Comparison of ENCODE assay signal across 22 mouse cellular contexts in the genomic region with DNA sequence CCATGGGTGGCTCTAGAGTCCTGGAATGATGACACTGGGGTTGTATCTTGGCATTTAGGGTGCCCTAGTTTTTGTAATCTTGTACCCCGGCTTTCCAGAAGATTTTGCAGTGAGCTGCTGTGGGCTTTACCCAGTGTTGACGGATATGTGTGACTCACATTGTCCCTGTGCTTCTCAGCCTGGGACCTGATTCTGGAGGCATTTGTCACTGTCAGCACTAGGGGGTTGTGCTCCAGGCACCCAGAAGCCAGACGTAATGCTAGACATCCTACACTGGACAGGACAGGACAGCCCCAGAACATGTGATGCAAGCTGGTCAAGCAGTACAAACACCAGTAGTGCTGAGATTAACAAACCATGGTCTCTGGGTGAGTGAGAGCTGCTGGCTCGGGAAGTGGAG.
DNase-seq lines count a peak whose midpoint lies in the region; ATAC-seq lines count a peak whose summit lies in the region.
"Had no signal": no experiment of that assay in that cellular context is flagged by ENCODE, and none has a peak within 500 bp of the region (broad histone marks: within the 10 kb centered on the region; RNA-seq: fewer than 3 reads in every experiment).

No protein-coding gene starts in this region.

- H3K27ac ChIP-seq in heart, embryonic 16.5 days (ENCODE audit: low read length), result no peak overlapping the region
- no peak overlapping the region for H3K27ac ChIP-seq in heart, embryonic 10.5 days
- no peak overlapping the region for H3K27ac ChIP-seq in neural tube, embryonic 12.5 days
- H3K27ac ChIP-seq in neural tube, embryonic 15.5 days (replicated peaks), result no peak overlapping the region
- H3K27ac ChIP-seq: embryonic facial prominence, embryonic 15.5 days; forebrain, embryonic 10.5 days; heart, adult 2 months; heart, embryonic 15.5 days; hindbrain, embryonic 12.5 days; intestine, embryonic 15.5 days had no signal

- no peaks in the 10 kb centered on the region for H3K27me3 ChIP-seq in heart, embryonic 16.5 days (ENCODE audit: control insufficient read depth, insufficient read depth, low read length)
- no peaks in the 10 kb centered on the region for H3K27me3 ChIP-seq in heart, embryonic 10.5 days (ENCODE audit: insufficient read depth, poor library complexity, severe bottlenecking)
- no peaks in the 10 kb centered on the region for H3K27me3 ChIP-seq in neural tube, embryonic 12.5 days (replicated peaks)
- H3K27me3 ChIP-seq in neural tube, embryonic 15.5 days (replicated peaks), result no peaks in the 10 kb centered on the region
- H3K27me3 ChIP-seq: embryonic facial prominence, embryonic 15.5 days; heart, embryonic 15.5 days; hindbrain, embryonic 12.5 days; intestine, embryonic 15.5 days had no signal

- H3K9me3 ChIP-seq in heart, embryonic 16.5 days (replicated peaks; ENCODE audit: control insufficient read depth, low read length), result no peaks in the 10 kb centered on the region
- no peaks in the 10 kb centered on the region for H3K9me3 ChIP-seq in heart, embryonic 10.5 days
- H3K9me3 ChIP-seq in neural tube, embryonic 12.5 days, result no peaks in the 10 kb centered on the region
- no peaks in the 10 kb centered on the region for H3K9me3 ChIP-seq in neural tube, embryonic 15.5 days (replicated peaks)
- H3K9me3 ChIP-seq: embryonic facial prominence, embryonic 15.5 days; forebrain, embryonic 10.5 days; heart, embryonic 15.5 days; hindbrain, embryonic 12.5 days; intestine, embryonic 15.5 days had no signal

- H3K4me3 ChIP-seq in heart, embryonic 16.5 days (ENCODE audit: low read length), result no peak overlapping the region
- H3K4me3 ChIP-seq in heart, embryonic 10.5 days, result no peak overlapping the region
- H3K4me3 ChIP-seq in neural tube, embryonic 12.5 days, result no peak overlapping the region
- no peak overlapping the region for H3K4me3 ChIP-seq in neural tube, embryonic 15.5 days (replicated peaks)
- H3K4me3 ChIP-seq: embryonic facial prominence, embryonic 15.5 days; erythroblast, embryonic 14.5 days; forebrain, embryonic 10.5 days; heart, adult 2 months; heart, embryonic 15.5 days; hindbrain, embryonic 12.5 days; intestine, embryonic 15.5 days had no signal

- peak; percentile 7 to 32 for DNase-seq in adrenal gland, postnatal 36 days
- DNase-seq in adrenal gland, adult 18-20 months (ENCODE audit: low spot score in 2 of 2), result no peak
- no peak for DNase-seq in heart, embryonic 10.5 days (ENCODE audit: low spot score)
- DNase-seq: cerebellum, adult 11 months; cerebellum, adult 8-10 months; cerebellum, postnatal 14 days; embryo, embryonic 11 days; gastrocnemius, postnatal 10 days; heart, adult 2 months; heart, postnatal 4 days; kidney, adult 18-20 months had no signal

- 33% methylated on average over 4 of the region's 4 CpGs for WGBS in heart, embryonic 16.5 days
- 45% methylated on average over 4 of the region's 4 CpGs for WGBS in heart, embryonic 10.5 days
- 77% methylated on average over 4 of the region's 4 CpGs for WGBS in neural tube, embryonic 12.5 days
- WGBS in neural tube, embryonic 15.5 days, result 73% methylated on average over 4 of the region's 4 CpGs

- no peaks in the 10 kb centered on the region for H3K36me3 ChIP-seq in heart, embryonic 16.5 days (ENCODE audit: control insufficient read depth, insufficient read depth)
- H3K36me3 ChIP-seq in heart, embryonic 10.5 days, result 0 out of 2 replicates have a peak, but pooled peaks cover 6% of the 10 kb centered on the region
- H3K36me3 ChIP-seq in neural tube, embryonic 12.5 days, result peaks cover 39% of the 10 kb centered on the region
- peaks cover 60% of the 10 kb centered on the region for H3K36me3 ChIP-seq in neural tube, embryonic 15.5 days
- H3K36me3 ChIP-seq: embryonic facial prominence, embryonic 15.5 days; intestine, embryonic 15.5 days had no signal

- ATAC-seq in heart, embryonic 16.5 days (replicated peaks; ENCODE audit: extremely low read depth, insufficient read depth, low FRiP score), result peak; percentile 37; the same call in 1 of the 2 replicates
- ATAC-seq in neural tube, embryonic 12.5 days (ENCODE audit: low FRiP score, low read depth), result 0 out of 2 replicates have a peak, but pooled peaks have one; percentile 29
- ATAC-seq in neural tube, embryonic 15.5 days (ENCODE audit: low FRiP score), result no peak
- no peak for ATAC-seq in cerebellum, adult (ENCODE audit: insufficient number of reproducible peaks, low FRiP score, low TSS enrichment)
- ATAC-seq: forebrain, embryonic 14.5 days had no signal

- peaks cover 15% of the 10 kb centered on the region for H3K4me1 ChIP-seq in heart, embryonic 16.5 days (ENCODE audit: control insufficient read depth, insufficient read depth, low read length)
- peaks cover 29% of the 10 kb centered on the region for H3K4me1 ChIP-seq in heart, embryonic 10.5 days
- no peaks in the 10 kb centered on the region for H3K4me1 ChIP-seq in neural tube, embryonic 12.5 days
- H3K4me1 ChIP-seq in neural tube, embryonic 15.5 days, result no peaks in the 10 kb centered on the region
- H3K4me1 ChIP-seq: embryonic facial prominence, embryonic 15.5 days; hindbrain, embryonic 12.5 days; intestine, embryonic 15.5 days had no signal

- no peak overlapping the region for H3K4me2 ChIP-seq in heart, embryonic 16.5 days (ENCODE audit: low read depth, low read length)
- no peak overlapping the region for H3K4me2 ChIP-seq in neural tube, embryonic 12.5 days (replicated peaks)
- H3K4me2 ChIP-seq in neural tube, embryonic 15.5 days, result no peak overlapping the region
- H3K4me2 ChIP-seq: embryonic facial prominence, embryonic 15.5 days; heart, embryonic 15.5 days; hindbrain, embryonic 12.5 days; intestine, embryonic 15.5 days had no signal

- no peak overlapping the region for H3K9ac ChIP-seq in heart, embryonic 16.5 days (ENCODE audit: low read length)
- H3K9ac ChIP-seq in neural tube, embryonic 12.5 days, result no peak overlapping the region
- no peak overlapping the region for H3K9ac ChIP-seq in neural tube, embryonic 15.5 days (replicated peaks)
- H3K9ac ChIP-seq: embryonic facial prominence, embryonic 15.5 days; heart, embryonic 15.5 days; hindbrain, embryonic 12.5 days; intestine, embryonic 15.5 days had no signal

Comparison
In these comparisons a context has a peak if more than half of its experiments do, and no peak if none do; other contexts are left out.
1. DNase-seq: peak in adrenal gland, postnatal 36 days (2 of 2); none in adrenal gland, adult 18-20 months (0 of 2) and heart, embryonic 10.5 days (single experiment).
2. ATAC-seq: peak in heart, embryonic 16.5 days (single experiment) and neural tube, embryonic 12.5 days (single experiment); none in neural tube, embryonic 15.5 days (single experiment) and cerebellum, adult (single experiment).